Mouse (Mus musculus): ENCODE data around the gene Tmem247. TPM values are rescaled to one million over a fixed set of nuclear protein-coding genes. Genes with fewer than 3 reads are reported as not detected.

The Tmem247 gene
- polyA plus RNA-seq, 1 experiment from 2014 or later = not detected

GRCm38 (mm10) chr17:86970026-86970750 is 53.0 kb downstream of the Tmem247 start:
- Histone ChIP-seq H3K36me3 (ENCODE audit: control insufficient read depth, insufficient read depth, low read length) (no peaks in the 10 kb centered on the region), H3K4me3 (ENCODE audit: low read depth, low read length) (no peak overlapping the region), H3K4me2 (ENCODE audit: low read length) (no peak overlapping the region), H3K4me1 (ENCODE audit: control insufficient read depth, insufficient read depth, low read length) (peaks cover 5% of the 10 kb centered on the region), H3K9ac (ENCODE audit: low read depth, low read length) (no peak overlapping the region), H3K27ac (ENCODE audit: low read length) (no peak overlapping the region), H3K27me3 (ENCODE audit: control insufficient read depth, insufficient read depth, low read depth, low read length) (no peaks in the 10 kb centered on the region), H3K9me3 (replicated peaks; ENCODE audit: control insufficient read depth, low read length, poor library complexity, severe bottlenecking) (no peaks in the 10 kb centered on the region)
- 93% methylated on average over 14 of the region's 15 CpGs for WGBS
- no peak for ATAC-seq

GRCm38 (mm10) chr17:86971036-86971435 is 53.9 kb downstream of the Tmem247 start:
- H3K27ac ChIP-seq (ENCODE audit: low read length) = no peak overlapping the region
- no peak overlapping the region for H3K4me2 ChIP-seq (ENCODE audit: low read length)
- no peak for ATAC-seq
- no peak overlapping the region for H3K4me3 ChIP-seq (ENCODE audit: low read depth, low read length)
- H3K4me1 ChIP-seq (ENCODE audit: control insufficient read depth, insufficient read depth, low read length) = no peaks in the 10 kb centered on the region
- H3K9ac ChIP-seq (ENCODE audit: low read depth, low read length) = no peak overlapping the region
- no peaks in the 10 kb centered on the region for H3K9me3 ChIP-seq (replicated peaks; ENCODE audit: control insufficient read depth, low read length, poor library complexity, severe bottlenecking)
- WGBS = 71% methylated on average over 5 of the region's 5 CpGs
- no peaks in the 10 kb centered on the region for H3K36me3 ChIP-seq (ENCODE audit: control insufficient read depth, insufficient read depth, low read length)
- no peaks in the 10 kb centered on the region for H3K27me3 ChIP-seq (ENCODE audit: control insufficient read depth, insufficient read depth, low read depth, low read length)

GRCm38 (mm10) chr17:86971860-86972259 is 54.7 kb downstream of the Tmem247 start:
- no peak overlapping the region for H3K27ac ChIP-seq (ENCODE audit: low read length)
- no peak overlapping the region for H3K9ac ChIP-seq (ENCODE audit: low read depth, low read length)
- H3K36me3 ChIP-seq (ENCODE audit: control insufficient read depth, insufficient read depth, low read length) = no peaks in the 10 kb centered on the region
- H3K9me3 ChIP-seq (replicated peaks; ENCODE audit: control insufficient read depth, low read length, poor library complexity, severe bottlenecking) = no peaks in the 10 kb centered on the region
- H3K27me3 ChIP-seq (ENCODE audit: control insufficient read depth, insufficient read depth, low read depth, low read length) = no peaks in the 10 kb centered on the region
- no peak overlapping the region for H3K4me3 ChIP-seq (ENCODE audit: low read depth, low read length)
- H3K4me2 ChIP-seq (ENCODE audit: low read length) = no peak overlapping the region
- H3K4me1 ChIP-seq (ENCODE audit: control insufficient read depth, insufficient read depth, low read length) = no peaks in the 10 kb centered on the region
- no peak for ATAC-seq
- WGBS = 94% methylated on average over 7 of the region's 7 CpGs

Other genes starting within 250 kb of the Tmem247 start
- gene Epas1, start 163.6 kb upstream of the Tmem247 start, polyA plus RNA-seq (2015; fragmentation: Nextera tagmentation; extraction: Ambion mirVana) = 4.8 and 5.4 TPM in 2 replicates
- gene Atp6v1e2, start 30.5 kb downstream of the Tmem247 start, polyA plus RNA-seq (2015; fragmentation: Nextera tagmentation; extraction: Ambion mirVana) = 0.29 TPM in 1 of 2 replicates, not detected in the other
- 5.3 and 6.0 TPM in 2 replicates for gene Rhoq, start 45.7 kb downstream of the Tmem247 start, polyA plus RNA-seq (2015; fragmentation: Nextera tagmentation; extraction: Ambion mirVana)
- 30.9 and 32.7 TPM in 2 replicates for gene Pigf, start 108.1 kb downstream of the Tmem247 start, polyA plus RNA-seq (2015; fragmentation: Nextera tagmentation; extraction: Ambion mirVana)
- 209 and 213 TPM in 2 replicates for gene Cript, start 108.2 kb downstream of the Tmem247 start, polyA plus RNA-seq (2015; fragmentation: Nextera tagmentation; extraction: Ambion mirVana)
- gene Socs5, start 190.3 kb downstream of the Tmem247 start, polyA plus RNA-seq (2015; fragmentation: Nextera tagmentation; extraction: Ambion mirVana) = 14.4 and 14.5 TPM in 2 replicates